Mouse (Mus musculus) lung, embryonic 16.5 days (tissue): ENCODE results near the gene Man2a1. TPM values are rescaled to one million over a fixed set of nuclear protein-coding genes. Genes with fewer than 3 reads are reported as not detected.

ENCODE experiments used
- ATAC-seq: fragments of 200-750 bp; cut with Nextera tagmentation; 2 replicates; pipeline ENCODE4 v1.8.0; 2017; ENCODE audit warnings: low read depth, mild to moderate bottlenecking, moderate library complexity
- H3K27ac ChIP-seq: fragments of 300-500 bp; sonication (generic); 2 replicates; pipeline ENCODE4 v1.5.1; 2014; ENCODE audit warnings: mild to moderate bottlenecking, control low read depth, low read length
- H3K27me3 ChIP-seq: fragments of 300-500 bp; sonication (generic); 2 replicates; pipeline ENCODE4 v1.6.1; 2014; ENCODE audit warnings: low read depth, low read length, mixed read lengths; ENCODE audit not compliant: control insufficient read depth, insufficient read depth
- H3K36me3 ChIP-seq: fragments of 300-500 bp; sonication (generic); 2 replicates; pipeline ENCODE4 v1.6.1; 2014; ENCODE audit warnings: low read length; ENCODE audit not compliant: control insufficient read depth, insufficient read depth
- H3K4me1 ChIP-seq: fragments of 300-500 bp; sonication (generic); replicated peaks from 2 replicates; pipeline ENCODE4 v1.6.1; 2014; ENCODE audit warnings: low read length, mixed read lengths; ENCODE audit not compliant: control insufficient read depth, insufficient read depth
- H3K4me2 ChIP-seq: fragments of 300-500 bp; sonication (generic); 2 replicates; pipeline ENCODE4 v1.6.1; 2014; ENCODE audit warnings: low read depth, low read length, control low read depth
- H3K4me3 ChIP-seq: fragments of 300-500 bp; sonication (generic); 2 replicates; pipeline ENCODE4 v1.5.1; 2014; ENCODE audit warnings: mild to moderate bottlenecking, low read length, control low read depth
- H3K9ac ChIP-seq: fragments of 300-500 bp; sonication (generic); 2 replicates; pipeline ENCODE4 v1.6.1; 2014; ENCODE audit warnings: low read length, control low read depth
- H3K9me3 ChIP-seq: fragments of 300-500 bp; sonication (generic); 2 replicates; pipeline ENCODE4 v1.6.1; 2016; ENCODE audit warnings: low read length; ENCODE audit not compliant: control insufficient read depth
- WGBS: fragments of 180-500 bp; shearing (Covaris S2); extraction: QIAGEN DNeasy Blood & Tissue Kit; methylation state at CpG from one replicate; pipeline ENCODE4 v1.1.7; 2014; 5-methylcytosine and 5-hydroxymethylcytosine counted together
- polyA plus RNA-seq: library from polyadenylated mRNA; unstranded; fragments of >200 nt; fragmentation: Nextera tagmentation; extraction: Ambion mirVana; gene quantifications from 2 replicates; pipeline ENCODE4 v1.2.1, GENCODE M21; 2015

Man2a1 gene
- polyA plus RNA-seq, 1 experiment from 2014 or later = 8.8 TPM

DNA sequence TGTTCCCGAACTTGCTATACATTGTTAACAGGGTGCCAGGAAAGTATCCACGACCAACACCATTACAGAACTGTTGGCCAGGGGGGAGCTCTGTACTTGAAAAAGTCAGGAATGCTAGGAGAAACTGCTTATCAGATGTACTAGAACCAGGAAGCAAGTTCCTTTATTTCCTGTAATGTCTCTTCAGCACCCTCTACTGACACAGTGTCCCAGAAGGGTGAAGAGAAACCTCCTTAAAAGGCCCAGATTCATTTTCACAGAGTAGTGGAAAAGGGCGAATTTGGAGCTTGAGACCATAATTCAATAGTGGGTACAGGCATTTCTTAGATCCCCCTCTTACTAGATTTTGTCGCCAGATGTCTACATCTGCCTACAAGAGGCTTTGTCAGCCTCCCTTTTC, 620 bp upstream of the Man2a1 start:
- Histone ChIP-seq H3K9me3 (no peaks in the 10 kb centered on the region), H3K4me1 (peaks cover 30% of the 10 kb centered on the region), H3K27ac (peak overlapping the region; percentile 96), H3K9ac (peak overlapping the region; percentile 63), H3K4me3 (peak overlapping the region; percentile 92), H3K36me3 (no peaks in the 10 kb centered on the region), H3K4me2 (peak overlapping the region; percentile 86), H3K27me3 (no peaks in the 10 kb centered on the region)
- peak; percentile 24; the same call in 1 of the 2 replicates for ATAC-seq
- WGBS = 17% methylated on average over 4 of the region's 4 CpGs

DNA sequence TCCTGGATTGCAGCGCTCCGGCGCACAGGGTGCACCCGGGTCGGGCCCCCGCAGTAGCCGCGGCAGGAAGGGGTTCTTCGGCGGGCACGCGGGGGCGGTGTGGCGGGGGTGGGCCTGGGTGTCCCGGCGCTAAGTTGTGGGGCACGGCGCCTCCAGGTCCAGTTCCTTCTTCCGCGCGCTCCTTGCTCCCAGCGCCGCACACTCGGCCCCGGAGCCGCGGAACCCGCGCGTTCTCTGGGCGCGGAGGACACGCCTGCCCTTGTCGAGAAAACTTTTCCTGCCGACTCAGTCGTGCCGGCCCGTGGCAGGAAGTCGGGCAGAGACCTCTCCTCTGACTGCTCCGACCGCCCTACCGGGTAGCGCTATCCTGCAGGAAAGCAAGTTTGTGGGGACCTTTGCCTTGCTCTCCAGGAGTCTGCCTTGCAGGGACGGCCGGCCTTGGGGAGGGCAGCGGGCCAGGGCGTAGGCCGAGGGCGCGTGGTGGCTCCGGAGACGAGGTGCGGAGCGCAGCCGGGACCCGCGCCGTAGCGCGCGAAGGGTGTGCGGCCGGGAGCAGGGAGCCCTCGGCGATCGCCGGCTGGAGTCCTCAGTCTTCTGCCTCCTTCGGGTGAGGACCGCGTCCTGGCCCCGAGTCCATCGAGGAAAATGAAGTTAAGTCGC, 685 bp downstream of the Man2a1 start:
- Histone ChIP-seq H3K4me1 (peaks cover 30% of the 10 kb centered on the region), H3K9ac (peak overlapping the region; percentile 96), H3K36me3 (no peaks in the 10 kb centered on the region), H3K9me3 (no peaks in the 10 kb centered on the region), H3K4me3 (peak overlapping the region; percentile 92), H3K4me2 (peak overlapping the region; percentile 86), H3K27me3 (no peaks in the 10 kb centered on the region), H3K27ac (peak overlapping the region; percentile 96)
- peak; percentile 44 for ATAC-seq
- WGBS = under 1% methylated on average over 59 of the region's 73 CpGs

DNA sequence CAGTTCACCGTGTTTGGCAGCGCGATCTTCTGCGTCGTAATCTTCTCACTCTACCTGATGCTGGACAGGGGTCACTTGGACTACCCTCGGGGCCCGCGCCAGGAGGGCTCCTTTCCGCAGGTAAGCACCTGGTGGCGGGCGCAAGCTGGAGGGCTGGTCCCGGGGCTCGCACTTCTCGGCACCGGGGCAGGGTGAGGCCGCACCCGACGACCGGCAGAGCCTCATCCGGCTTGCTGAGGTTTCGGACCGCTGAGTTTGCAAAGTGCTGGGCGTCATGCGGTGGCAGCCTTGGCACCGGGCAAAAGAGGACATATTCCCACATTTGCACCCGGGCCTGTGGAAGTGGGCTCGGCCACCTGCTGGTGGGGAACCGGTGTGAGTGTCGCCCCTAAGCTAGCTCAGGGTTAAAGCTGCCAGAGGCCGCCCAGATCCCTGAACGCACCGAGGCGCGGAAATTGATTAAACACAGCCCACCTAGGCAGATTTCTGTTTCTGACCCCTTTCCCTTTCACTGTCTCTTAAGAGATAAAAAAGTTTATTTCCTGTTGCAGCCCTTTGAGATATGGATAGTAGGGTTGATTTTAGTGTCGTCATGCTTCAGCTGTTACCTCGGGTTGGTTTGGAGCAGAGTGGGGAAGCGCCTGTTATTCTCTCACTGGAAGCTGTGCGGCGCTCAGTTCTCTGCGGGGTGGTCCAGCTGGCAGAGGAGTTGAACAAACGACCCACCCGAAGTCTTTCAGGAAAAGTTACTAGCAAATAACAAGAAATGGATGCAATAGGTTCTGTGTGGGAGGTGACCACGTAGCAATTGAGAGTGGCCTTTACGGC, 1.4 kb downstream of the Man2a1 start:
- H3K4me1 ChIP-seq = peaks cover 30% of the 10 kb centered on the region
- peak; percentile 37; the same call in 1 of the 2 replicates for ATAC-seq
- H3K4me3 ChIP-seq = peak overlapping the region; percentile 92
- H3K9me3 ChIP-seq = no peaks in the 10 kb centered on the region
- peak overlapping the region; percentile 96 for H3K9ac ChIP-seq
- no peaks in the 10 kb centered on the region for H3K27me3 ChIP-seq
- no peaks in the 10 kb centered on the region for H3K36me3 ChIP-seq
- H3K4me2 ChIP-seq = peak overlapping the region; percentile 86
- WGBS = under 1% methylated on average over 44 of the region's 44 CpGs
- peak overlapping the region; percentile 96 for H3K27ac ChIP-seq

DNA sequence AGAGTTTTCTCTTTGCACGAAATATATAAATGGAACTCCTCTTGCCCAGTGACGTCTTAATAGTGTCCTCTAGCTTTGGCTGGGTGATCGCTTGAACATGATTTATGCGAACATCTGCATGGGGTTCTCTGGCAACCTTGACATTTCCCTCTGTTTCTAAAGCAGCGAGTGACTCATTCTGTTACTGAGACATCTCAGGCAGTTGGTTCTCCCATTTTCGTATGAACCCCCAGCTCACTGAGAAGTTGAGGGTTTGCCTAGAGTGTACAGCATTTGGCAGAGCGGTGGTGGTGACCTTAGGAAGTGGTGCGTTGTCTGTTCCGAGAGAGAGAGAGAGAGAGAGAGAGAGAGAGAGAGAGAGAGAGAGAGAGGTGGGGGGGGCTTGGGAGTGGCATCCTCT, 2.6 kb downstream of the Man2a1 start:
- Histone ChIP-seq H3K27ac (no peak overlapping the region), H3K4me1 (peaks cover 30% of the 10 kb centered on the region), H3K9ac (peak overlapping the region; percentile 96; the same call in 1 of the 2 replicates), H3K27me3 (no peaks in the 10 kb centered on the region), H3K4me3 (peak overlapping the region; percentile 92), H3K9me3 (no peaks in the 10 kb centered on the region), H3K36me3 (no peaks in the 10 kb centered on the region), H3K4me2 (peak overlapping the region; percentile 86)
- no peak for ATAC-seq
- WGBS = 42% methylated on average over 9 of the region's 9 CpGs

DNA sequence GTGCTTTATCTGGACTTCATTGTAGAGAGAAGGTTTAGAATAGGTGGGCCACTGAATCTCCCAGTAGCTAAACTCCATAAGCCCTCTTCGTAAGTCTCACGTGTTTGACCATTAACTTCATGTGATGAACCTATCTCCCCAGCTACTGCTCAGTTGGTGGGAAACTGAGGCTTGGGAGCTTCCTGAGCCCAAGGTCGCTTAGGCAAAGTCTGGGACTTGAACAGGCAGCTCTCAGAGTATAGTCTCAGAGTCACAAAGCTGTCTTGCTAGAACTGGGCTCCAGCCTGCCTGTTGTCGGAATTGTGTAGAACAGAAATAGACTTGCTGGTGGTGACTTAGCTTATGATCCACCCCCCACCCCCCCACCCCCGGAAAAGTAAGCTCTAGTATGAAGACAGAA, 3.0 kb downstream of the Man2a1 start:
- ATAC-seq = no peak
- Histone ChIP-seq H3K9ac (no peak overlapping the region), H3K9me3 (no peaks in the 10 kb centered on the region), H3K27me3 (no peaks in the 10 kb centered on the region), H3K4me2 (peak overlapping the region; percentile 86), H3K27ac (no peak overlapping the region), H3K4me3 (peak overlapping the region; percentile 92; the same call in 1 of the 2 replicates), H3K36me3 (no peaks in the 10 kb centered on the region), H3K4me1 (peaks cover 30% of the 10 kb centered on the region)
- WGBS = 68% methylated on average over 5 of the region's 5 CpGs

DNA sequence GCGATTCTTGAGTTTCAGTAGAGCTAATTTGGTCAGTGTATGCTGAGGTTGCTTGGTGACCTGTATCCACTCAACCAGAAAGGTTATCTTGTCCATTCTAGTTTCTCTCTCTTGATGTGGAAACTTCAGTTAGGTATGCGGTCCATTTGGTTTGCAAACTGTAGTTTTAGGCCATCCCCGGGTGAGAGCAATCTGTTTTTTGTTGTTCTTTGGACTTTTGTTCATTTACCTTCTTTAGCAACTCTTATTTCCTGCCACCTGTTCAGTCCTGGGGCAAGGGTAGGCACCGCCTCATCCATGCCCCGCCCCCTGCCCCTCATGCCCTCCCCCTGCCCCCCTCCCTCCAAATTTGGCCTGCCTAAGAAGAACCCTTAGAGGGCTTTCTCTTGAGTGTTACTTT, 3.6 kb downstream of the Man2a1 start:
- WGBS = 59% methylated on average over 5 of the region's 5 CpGs
- H3K4me3 ChIP-seq = no peak overlapping the region
- peaks cover 33% of the 10 kb centered on the region for H3K4me1 ChIP-seq
- peak overlapping the region; percentile 86; the same call in 1 of the 2 replicates for H3K4me2 ChIP-seq
- no peak overlapping the region; the same call in 1 of the 2 replicates for H3K27ac ChIP-seq
- H3K9me3 ChIP-seq = no peaks in the 10 kb centered on the region
- no peaks in the 10 kb centered on the region for H3K27me3 ChIP-seq
- H3K9ac ChIP-seq = no peak overlapping the region
- no peaks in the 10 kb centered on the region for H3K36me3 ChIP-seq
- ATAC-seq = no peak

DNA sequence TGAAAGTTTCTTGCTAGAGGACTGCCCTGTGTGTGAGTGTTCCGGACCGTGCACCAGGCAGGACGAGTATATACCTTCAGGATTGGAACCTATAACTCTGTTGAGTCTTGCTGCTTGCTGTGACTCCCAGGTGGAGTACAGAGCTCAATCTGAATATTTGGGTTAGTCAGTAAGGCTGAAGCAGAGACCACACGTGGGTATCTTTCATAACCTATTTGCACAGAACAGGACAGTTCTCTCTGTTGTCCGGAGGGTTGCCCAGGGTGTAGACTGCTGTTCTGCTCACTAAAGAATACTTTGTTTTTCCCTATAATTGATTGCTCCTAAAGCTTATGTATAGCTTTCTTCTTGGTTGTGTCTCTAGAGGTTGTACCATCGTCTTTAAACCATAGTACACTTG, 7.7 kb downstream of the Man2a1 start:
- Histone ChIP-seq H3K9ac (no peak overlapping the region), H3K4me2 (no peak overlapping the region), H3K27me3 (no peaks in the 10 kb centered on the region), H3K4me3 (no peak overlapping the region), H3K27ac (no peak overlapping the region), H3K36me3 (no peaks in the 10 kb centered on the region), H3K4me1 (peaks cover 42% of the 10 kb centered on the region), H3K9me3 (no peaks in the 10 kb centered on the region)
- WGBS = 85% methylated on average over 6 of the region's 6 CpGs
- no peak for ATAC-seq

DNA sequence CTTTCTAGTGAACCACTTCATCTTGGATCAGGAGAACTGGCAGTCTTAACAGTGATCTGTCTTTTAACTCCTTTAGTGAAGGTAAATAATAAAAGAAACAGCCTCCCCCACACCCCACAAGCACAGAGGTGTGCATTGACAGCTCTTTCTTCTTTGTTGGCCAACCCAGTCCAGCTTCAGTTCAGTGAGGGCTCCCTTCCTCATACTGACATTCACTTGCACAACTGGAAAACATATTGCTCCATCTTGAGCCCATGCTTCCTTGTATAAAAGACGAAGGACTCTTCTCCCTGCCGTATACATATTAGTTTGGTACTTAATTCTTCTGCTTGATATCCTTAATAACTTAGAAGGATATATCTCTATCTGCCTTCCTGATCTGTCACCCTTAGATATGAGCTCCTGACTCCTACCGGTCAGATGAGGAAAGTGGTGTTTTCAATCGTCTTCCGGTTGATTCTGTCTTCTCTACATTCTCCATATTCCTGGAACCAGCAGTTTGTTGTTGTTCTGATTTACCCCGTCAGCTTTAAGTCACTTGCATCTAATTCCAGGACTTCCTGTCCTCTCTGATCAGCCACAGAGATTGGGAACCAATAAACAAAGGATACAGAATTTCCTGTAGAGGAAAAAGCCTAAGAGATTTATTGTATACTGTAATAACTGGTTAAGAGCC, 8.5 kb downstream of the Man2a1 start:
- 43% methylated on average over 6 of the region's 6 CpGs for WGBS
- 0 out of 2 replicates have a peak, but pooled peaks have one; percentile 9 for ATAC-seq
- Histone ChIP-seq H3K4me2 (0 out of 2 replicates have a peak overlapping the region, but pooled peaks have one; percentile 4), H3K4me3 (no peak overlapping the region), H3K27me3 (no peaks in the 10 kb centered on the region), H3K4me1 (peaks cover 36% of the 10 kb centered on the region), H3K9ac (no peak overlapping the region), H3K9me3 (no peaks in the 10 kb centered on the region), H3K27ac (peak overlapping the region; percentile 79), H3K36me3 (no peaks in the 10 kb centered on the region)

DNA sequence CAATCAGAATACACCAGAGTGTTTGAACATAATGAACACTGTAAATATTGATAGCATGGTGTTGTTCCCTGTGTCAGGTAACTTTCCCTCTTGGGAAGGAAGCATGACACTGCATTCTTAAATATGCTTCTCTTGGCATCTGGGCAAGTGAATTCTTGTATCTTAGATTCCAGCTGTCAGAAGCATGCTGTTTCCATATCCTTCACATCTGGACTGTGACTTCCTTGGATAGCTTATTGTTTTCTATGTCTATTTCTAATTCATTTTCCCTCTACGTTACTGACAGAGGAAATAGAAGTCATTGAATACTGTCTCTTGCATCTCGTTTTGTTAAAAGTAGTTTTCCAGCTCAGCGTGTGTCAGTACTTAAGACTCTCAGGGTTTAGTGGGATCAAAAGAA, 9.2 kb downstream of the Man2a1 start:
- H3K4me2 ChIP-seq = no peak overlapping the region
- no peaks in the 10 kb centered on the region for H3K27me3 ChIP-seq
- peaks cover 29% of the 10 kb centered on the region for H3K4me1 ChIP-seq
- WGBS = 39% methylated on average over 3 of the region's 3 CpGs
- H3K36me3 ChIP-seq = no peaks in the 10 kb centered on the region
- H3K9ac ChIP-seq = no peak overlapping the region
- peak; percentile 17 for ATAC-seq
- H3K27ac ChIP-seq = peak overlapping the region; percentile 78
- no peaks in the 10 kb centered on the region for H3K9me3 ChIP-seq
- H3K4me3 ChIP-seq = no peak overlapping the region
